In the genomic region with DNA sequence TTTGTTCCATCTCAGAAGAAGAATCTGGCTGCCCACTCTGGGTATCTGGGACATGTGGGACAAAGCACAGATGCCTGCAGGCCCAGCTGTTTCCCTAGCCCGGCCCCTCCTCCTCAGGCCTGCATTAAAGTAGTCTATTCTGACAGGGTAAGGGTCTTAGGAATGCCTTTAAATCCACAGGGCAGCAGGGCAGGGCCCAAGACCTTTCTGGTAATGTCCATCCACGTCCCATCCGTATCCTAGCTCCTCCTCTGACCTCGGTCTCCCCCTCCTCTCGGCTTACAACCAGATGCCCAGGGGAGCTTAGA, we compare ENCODE assay signal across 10 mouse cellular contexts. TPM values are rescaled to one million over a fixed set of nuclear protein-coding genes. Genes with fewer than 3 reads are reported as not detected.
DNase-seq lines count a peak whose midpoint lies in the region; ATAC-seq lines count a peak whose summit lies in the region.
"Had no signal": no experiment of that assay in that cellular context is flagged by ENCODE, and none has a peak within 500 bp of the region (broad histone marks: within the 10 kb centered on the region; RNA-seq: fewer than 3 reads in every experiment).

No protein-coding gene starts in this region.

- ATAC-seq in frontal cortex, adult (ENCODE audit: low TSS enrichment) = peak; percentile 46; the same call in 1 of the 2 replicates
- peak; percentile 13 for ATAC-seq in hindbrain, embryonic 15.5 days (ENCODE audit: low FRiP score, low read depth)
- peak; percentile 23; the same call in 1 of the 2 replicates for ATAC-seq in neural tube, embryonic 15.5 days (ENCODE audit: low FRiP score)

- H3K27me3 ChIP-seq in hindbrain, embryonic 15.5 days = no peaks in the 10 kb centered on the region
- no peaks in the 10 kb centered on the region for H3K27me3 ChIP-seq in neural tube, embryonic 15.5 days (replicated peaks)

- H3K4me1 ChIP-seq in hindbrain, embryonic 15.5 days (replicated peaks) = peaks cover 25% of the 10 kb centered on the region
- peaks cover 27% of the 10 kb centered on the region for H3K4me1 ChIP-seq in neural tube, embryonic 15.5 days

- intact Hi-C loops in left cerebral cortex, postnatal 14 days (cut with DNase I) = no loop called here

- no peak overlapping the region for H3K4me3 ChIP-seq in hindbrain, embryonic 15.5 days
- H3K4me3 ChIP-seq in neural tube, embryonic 15.5 days (replicated peaks) = no peak overlapping the region

- H3K9ac ChIP-seq in hindbrain, embryonic 15.5 days = no peak overlapping the region
- H3K9ac ChIP-seq in neural tube, embryonic 15.5 days (replicated peaks) = no peak overlapping the region

- H3K27ac ChIP-seq in hindbrain, embryonic 15.5 days (replicated peaks) = peak overlapping the region; percentile 67
- peak overlapping the region; percentile 61 for H3K27ac ChIP-seq in neural tube, embryonic 15.5 days (replicated peaks)

- no peak overlapping the region for H3K4me2 ChIP-seq in hindbrain, embryonic 15.5 days
- H3K4me2 ChIP-seq in neural tube, embryonic 15.5 days = no peak overlapping the region

- H3K9me3 ChIP-seq in hindbrain, embryonic 15.5 days = no peaks in the 10 kb centered on the region
- H3K9me3 ChIP-seq in neural tube, embryonic 15.5 days (replicated peaks) = no peaks in the 10 kb centered on the region

- 65% methylated on average over 5 of the region's 5 CpGs for WGBS in hindbrain, embryonic 15.5 days
- 65% methylated on average over 5 of the region's 5 CpGs for WGBS in neural tube, embryonic 15.5 days

- peaks cover 9% of the 10 kb centered on the region; the same call in 1 of the 2 replicates for H3K36me3 ChIP-seq in hindbrain, embryonic 15.5 days
- peaks cover 12% of the 10 kb centered on the region for H3K36me3 ChIP-seq in neural tube, embryonic 15.5 days

- DNase-seq in frontal cortex, postnatal 25 days (ENCODE audit: low spot score in 2 of 2) = no peak
- DNase-seq in left cerebral cortex, postnatal 14 days (ENCODE audit: low spot score in 2 of 2) = peak; percentile 23 to 41
- no peak for DNase-seq in left cerebral cortex, adult 8-10 months (ENCODE audit: low spot score in 2 of 2)
- DNase-seq in adrenal gland, postnatal 4 days (ENCODE audit: low spot score in 2 of 2) = no peak
- no peak for DNase-seq in frontal cortex, postnatal 14 days (ENCODE audit: low spot score in 2 of 2)

RNA-seq across cellular contexts. Expression of gene Olfr412, which starts 47.5 kb away (rescaled TPM):
- not detected for total RNA-seq in left cerebral cortex, postnatal 14 days (2021)
- not detected for total RNA-seq in left cerebral cortex, adult 8-10 months (2022)
- polyA plus RNA-seq in hindbrain, embryonic 15.5 days (2015; fragmentation: Nextera tagmentation; extraction: Ambion mirVana) = not detected in 2 replicates
- not detected in 2 replicates for polyA plus RNA-seq in neural tube, embryonic 15.5 days (2015; fragmentation: Nextera tagmentation; extraction: Ambion mirVana)
- not detected for total RNA-seq in adrenal gland, postnatal 4 days (2021)
- polyA plus RNA-seq: large intestine, adult 2 months; liver, embryonic 16.5 days had no signal

RNA-seq across cellular contexts. Expression of gene Olfr411, which starts 57.0 kb away (rescaled TPM):
- not detected for total RNA-seq in left cerebral cortex, postnatal 14 days (2021)
- total RNA-seq in left cerebral cortex, adult 8-10 months (2022) = not detected
- polyA plus RNA-seq in hindbrain, embryonic 15.5 days (2015; fragmentation: Nextera tagmentation; extraction: Ambion mirVana) = not detected in 2 replicates
- polyA plus RNA-seq in neural tube, embryonic 15.5 days (2015; fragmentation: Nextera tagmentation; extraction: Ambion mirVana) = not detected in 2 replicates
- not detected for total RNA-seq in adrenal gland, postnatal 4 days (2021)
- polyA plus RNA-seq: large intestine, adult 2 months; liver, embryonic 16.5 days had no signal

Comparison
In these comparisons a context has a peak if more than half of its experiments do, and no peak if none do; other contexts are left out.
1. DNase-seq: peak in left cerebral cortex, postnatal 14 days (2 of 2); none in frontal cortex, postnatal 25 days (0 of 2), left cerebral cortex, adult 8-10 months (0 of 2), adrenal gland, postnatal 4 days (0 of 2) and frontal cortex, postnatal 14 days (0 of 2).
2. Peak in every context shown above with its lines, with median percentiles within 50 percentile points of each other: ATAC-seq.